Mouse (Mus musculus) forebrain, postnatal 0 days (tissue): ENCODE measurements at regions not wholly inside any gene's neighbourhood (a gene's known extent, or its start where the extent isn't known, plus 50 kb on each side); places are given as distances from the start of the nearest gene placed in this dataset.

Experiments
- ATAC-seq: fragments of 200-750 bp; cut with Nextera tagmentation; 2 replicates; pipeline ENCODE4 v1.8.0; 2017; ENCODE audit warnings: mild to moderate bottlenecking, moderate library complexity
- DNase-seq: peaks from one replicate; pipeline ENCODE4 v3.0.0-alpha.2; 2015
- H3K27ac ChIP-seq: fragments of 300-500 bp; sonication (generic); 2 replicates; pipeline ENCODE4 v1.5.1; 2014; ENCODE audit warnings: low read depth, mild to moderate bottlenecking, antibody characterized with exemption, low read length, moderate library complexity, mixed read lengths
- H3K27me3 ChIP-seq: fragments of 300-500 bp; sonication (generic); 2 replicates; pipeline ENCODE4 v1.6.1; 2014; ENCODE audit warnings: mild to moderate bottlenecking, low read length, mixed read lengths; ENCODE audit not compliant: insufficient read depth
- H3K36me3 ChIP-seq: fragments of 300-500 bp; sonication (generic); 2 replicates; pipeline ENCODE4 v1.6.1; 2014; ENCODE audit warnings: mild to moderate bottlenecking, moderate library complexity; ENCODE audit not compliant: insufficient read depth
- H3K4me1 ChIP-seq: fragments of 300-500 bp; sonication (generic); 2 replicates; pipeline ENCODE4 v1.6.1; 2014; ENCODE audit warnings: antibody characterized with exemption; ENCODE audit not compliant: insufficient read depth
- H3K4me2 ChIP-seq: fragments of 300-500 bp; sonication (generic); 2 replicates; pipeline ENCODE4 v1.6.1; 2014; ENCODE audit warnings: low read depth, mild to moderate bottlenecking, moderate library complexity
- H3K4me3 ChIP-seq: fragments of 300-500 bp; sonication (generic); 2 replicates; pipeline ENCODE4 v1.5.1; 2014; ENCODE audit warnings: low read depth, low read length, mixed read lengths
- H3K9ac ChIP-seq: fragments of 300-500 bp; sonication (generic); 2 replicates; pipeline ENCODE4 v1.6.1; 2014; ENCODE audit warnings: mild to moderate bottlenecking
- H3K9me3 ChIP-seq: fragments of 300-500 bp; sonication (generic); 2 replicates; pipeline ENCODE4 v1.6.1; 2016; ENCODE audit warnings: low read length
- CTCF ChIP-seq: sonication (generic); IDR thresholded peaks from 2 replicates; pipeline ENCODE4 v1.5.1; 2016; ENCODE audit warnings: antibody characterized with exemption, control low read depth, low read depth
- WGBS: fragments of 180-500 bp; shearing (Covaris S2); extraction: QIAGEN DNeasy Blood & Tissue Kit; methylation state at CpG from one replicate; pipeline ENCODE4 v1.1.7; 2014; 5-methylcytosine and 5-hydroxymethylcytosine counted together

DNA sequence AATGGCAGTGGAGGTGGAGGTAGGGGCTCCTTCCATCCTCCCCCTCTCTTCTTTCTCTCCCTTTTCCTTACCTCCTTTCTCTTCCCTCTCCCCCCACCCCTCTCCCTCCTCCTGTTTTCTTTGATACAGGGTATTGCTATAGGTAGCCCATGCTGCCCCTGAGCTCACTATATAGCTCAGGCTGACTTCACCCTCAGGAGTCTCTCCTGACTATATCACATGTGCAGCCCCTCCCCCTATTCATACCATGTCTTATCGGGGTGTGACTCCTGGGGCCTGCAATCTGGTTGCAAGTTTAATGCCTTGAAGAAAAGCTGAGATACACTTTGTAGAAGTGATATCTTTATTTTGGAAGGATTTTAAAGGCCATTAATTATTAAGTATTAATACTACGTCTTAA, 126.4 kb upstream of the Tgfbr2 start:
- Histone ChIP-seq H3K4me3 (no peak overlapping the region), H3K27me3 (no peaks in the 10 kb centered on the region), H3K4me2 (no peak overlapping the region), H3K36me3 (no peaks in the 10 kb centered on the region), H3K4me1 (no peaks in the 10 kb centered on the region), H3K9me3 (no peaks in the 10 kb centered on the region), H3K9ac (no peak overlapping the region), H3K27ac (no peak overlapping the region)
- DNase-seq, result no peak
- TF ChIP-seq CTCF, result no peak
- WGBS, result 89% methylated on average over 2 of the region's 2 CpGs
- no peak for ATAC-seq

DNA sequence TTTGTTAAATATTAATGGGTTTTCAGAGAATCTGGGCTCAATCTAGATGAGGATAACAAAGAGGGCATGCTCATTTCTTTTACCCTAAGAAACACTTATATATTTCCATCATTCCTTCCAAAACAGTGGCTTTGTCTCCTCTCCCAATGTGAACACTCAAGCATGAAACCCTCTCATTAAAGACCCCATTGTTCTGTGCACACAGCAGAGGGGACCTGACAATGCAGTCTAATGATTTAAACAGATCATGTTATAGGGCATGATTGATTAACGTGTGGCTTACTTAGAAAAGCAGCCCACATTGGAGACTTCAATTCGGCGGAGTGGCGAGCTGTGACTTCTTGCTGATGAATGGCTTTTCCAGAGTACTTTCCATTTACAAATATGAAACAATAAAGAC, 123.6 kb upstream of the Tgfbr2 start:
- H3K36me3 ChIP-seq, result no peaks in the 10 kb centered on the region
- H3K27me3 ChIP-seq, result no peaks in the 10 kb centered on the region
- no peaks in the 10 kb centered on the region for H3K4me1 ChIP-seq
- no peak overlapping the region for H3K4me3 ChIP-seq
- no peak overlapping the region for H3K4me2 ChIP-seq
- DNase-seq (no peak), ATAC-seq (no peak)
- no peak overlapping the region for H3K9ac ChIP-seq
- WGBS, result 14% methylated on average over 4 of the region's 4 CpGs
- no peak for TF ChIP-seq CTCF
- no peaks in the 10 kb centered on the region for H3K9me3 ChIP-seq
- H3K27ac ChIP-seq, result no peak overlapping the region

DNA sequence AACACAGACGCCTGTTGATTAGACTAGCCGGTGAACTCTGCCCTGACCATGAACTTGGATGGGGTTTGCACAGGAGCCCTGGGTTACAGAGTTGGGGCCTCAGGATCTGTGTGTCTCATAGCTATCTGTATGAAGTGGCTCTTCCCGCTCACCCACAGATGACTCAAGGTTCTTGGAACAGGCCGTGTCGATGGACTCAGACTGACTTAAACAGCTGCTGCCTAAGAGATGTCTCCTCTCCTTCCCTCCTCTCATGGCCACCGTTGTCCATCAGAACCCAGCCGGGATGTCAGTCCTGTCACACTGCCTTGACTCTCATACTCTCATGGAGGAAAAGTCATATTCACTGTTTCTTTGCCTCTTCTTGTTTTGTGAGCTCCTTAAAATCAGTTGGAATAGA, 121.2 kb upstream of the Tgfbr2 start:
- H3K36me3 ChIP-seq, result no peaks in the 10 kb centered on the region
- H3K9me3 ChIP-seq, result no peaks in the 10 kb centered on the region
- no peaks in the 10 kb centered on the region for H3K27me3 ChIP-seq
- 92% methylated on average over 7 of the region's 7 CpGs for WGBS
- TF ChIP-seq CTCF, result no peak
- ATAC-seq (no peak), DNase-seq (no peak)
- no peak overlapping the region for H3K4me2 ChIP-seq
- H3K27ac ChIP-seq, result no peak overlapping the region
- no peak overlapping the region for H3K4me3 ChIP-seq
- no peak overlapping the region for H3K9ac ChIP-seq
- no peaks in the 10 kb centered on the region for H3K4me1 ChIP-seq

DNA sequence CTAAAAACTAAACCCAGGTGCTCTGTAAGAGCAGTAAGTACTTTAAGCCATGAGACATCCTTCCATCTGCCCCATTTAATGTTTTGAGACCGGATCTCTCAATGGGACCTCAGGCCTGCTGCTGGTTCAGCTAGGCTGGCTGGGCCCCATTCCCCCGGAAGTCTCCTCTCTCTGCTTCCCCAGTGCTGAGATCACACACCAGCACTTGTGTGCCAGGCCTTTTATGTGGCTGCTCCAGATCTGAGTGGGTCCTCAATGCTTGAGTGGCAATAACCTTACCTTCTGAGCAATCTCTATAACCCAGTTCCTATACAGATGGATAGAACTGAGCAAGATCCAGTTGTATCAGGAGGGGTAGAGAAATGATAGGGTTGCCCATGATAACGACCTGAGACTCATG, 118.9 kb upstream of the Tgfbr2 start:
- 85% methylated on average over 3 of the region's 3 CpGs for WGBS
- no peaks in the 10 kb centered on the region for H3K27me3 ChIP-seq
- H3K4me1 ChIP-seq, result no peaks in the 10 kb centered on the region
- no peaks in the 10 kb centered on the region for H3K9me3 ChIP-seq
- H3K36me3 ChIP-seq, result no peaks in the 10 kb centered on the region
- H3K4me3 ChIP-seq, result no peak overlapping the region
- H3K9ac ChIP-seq, result no peak overlapping the region
- H3K4me2 ChIP-seq, result no peak overlapping the region
- ATAC-seq (no peak), DNase-seq (no peak)
- TF ChIP-seq CTCF, result no peak
- H3K27ac ChIP-seq, result no peak overlapping the region

DNA sequence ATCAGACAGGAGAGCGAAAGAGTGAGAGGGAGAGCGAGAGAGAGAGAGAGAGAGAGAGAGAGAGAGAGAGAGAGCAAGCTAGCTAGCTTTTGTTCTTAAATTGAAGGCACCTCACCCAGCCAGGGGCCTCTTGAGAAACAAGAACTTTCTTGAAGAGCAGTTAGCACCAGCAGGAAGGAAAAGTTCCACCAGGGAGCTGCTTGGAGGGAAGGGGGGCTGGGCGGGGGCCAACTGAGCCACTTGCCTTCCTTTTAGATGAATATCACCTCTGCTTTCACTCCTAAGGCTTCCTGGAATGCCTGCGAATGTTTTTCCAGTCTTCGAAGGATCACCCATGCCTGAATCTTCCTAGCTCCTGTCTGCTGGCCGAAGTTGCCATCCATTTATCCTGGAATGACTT, 118.0 kb upstream of the Tgfbr2 start:
- TF ChIP-seq CTCF, result no peak
- Histone ChIP-seq H3K4me2 (no peak overlapping the region), H3K4me1 (no peaks in the 10 kb centered on the region), H3K36me3 (no peaks in the 10 kb centered on the region), H3K4me3 (no peak overlapping the region), H3K27ac (no peak overlapping the region), H3K27me3 (no peaks in the 10 kb centered on the region), H3K9ac (no peak overlapping the region), H3K9me3 (no peaks in the 10 kb centered on the region)
- WGBS, result 79% methylated on average over 6 of the region's 6 CpGs
- no peak for DNase-seq
- ATAC-seq, result no peak

DNA sequence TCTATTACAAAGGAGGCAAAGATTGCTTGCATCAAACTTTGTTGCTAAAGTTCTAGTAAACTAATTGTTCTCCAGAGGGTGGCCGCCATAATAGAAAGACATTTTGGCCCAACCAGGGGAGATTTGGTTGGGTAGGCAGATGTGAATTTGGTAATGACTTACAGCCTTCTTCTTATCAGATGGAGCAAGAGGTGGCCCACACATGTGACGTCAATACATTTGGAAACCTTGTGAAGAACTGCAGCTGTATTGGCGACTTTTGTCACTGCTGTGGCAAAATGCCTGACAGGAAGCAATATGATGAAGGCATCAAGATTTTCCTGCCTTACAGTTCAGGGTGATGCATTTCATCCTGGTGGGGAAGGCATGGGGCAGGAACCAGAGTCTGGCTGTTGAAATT, 116.5 kb upstream of the Tgfbr2 start:
- no peak for ATAC-seq
- 91% methylated on average over 3 of the region's 3 CpGs for WGBS
- no peak overlapping the region for H3K4me2 ChIP-seq
- no peak overlapping the region for H3K4me3 ChIP-seq
- no peaks in the 10 kb centered on the region for H3K27me3 ChIP-seq
- no peaks in the 10 kb centered on the region for H3K9me3 ChIP-seq
- H3K27ac ChIP-seq, result no peak overlapping the region
- DNase-seq, result no peak
- no peaks in the 10 kb centered on the region for H3K4me1 ChIP-seq
- no peak for TF ChIP-seq CTCF
- H3K36me3 ChIP-seq, result no peaks in the 10 kb centered on the region
- H3K9ac ChIP-seq, result no peak overlapping the region

DNA sequence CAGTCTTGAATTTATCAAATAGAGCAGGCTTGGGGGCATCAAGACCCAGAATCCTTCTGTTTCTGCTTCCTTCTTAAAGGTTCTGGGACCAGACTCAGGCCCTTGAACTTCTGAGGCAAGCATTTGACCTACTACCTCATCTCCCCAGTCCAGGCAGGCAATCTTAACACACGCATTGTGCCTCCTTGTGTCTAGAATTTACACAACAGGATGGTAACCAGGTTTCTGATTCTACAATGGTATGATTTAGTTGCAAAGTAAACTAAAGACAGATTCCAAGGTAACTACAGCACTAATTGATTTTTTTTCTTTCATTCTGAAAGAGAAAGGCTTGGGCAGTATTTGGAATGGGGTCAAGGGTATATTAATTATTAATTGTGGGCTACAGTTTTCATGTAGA, 115.7 kb upstream of the Tgfbr2 start:
- TF ChIP-seq CTCF, result no peak
- 90% methylated on average over 1 of the region's 1 CpGs for WGBS
- H3K4me1 ChIP-seq, result no peaks in the 10 kb centered on the region
- no peaks in the 10 kb centered on the region for H3K27me3 ChIP-seq
- H3K4me2 ChIP-seq, result no peak overlapping the region
- H3K9me3 ChIP-seq, result no peaks in the 10 kb centered on the region
- no peak overlapping the region for H3K9ac ChIP-seq
- no peaks in the 10 kb centered on the region for H3K36me3 ChIP-seq
- no peak overlapping the region for H3K4me3 ChIP-seq
- ATAC-seq (no peak), DNase-seq (no peak)
- no peak overlapping the region for H3K27ac ChIP-seq

DNA sequence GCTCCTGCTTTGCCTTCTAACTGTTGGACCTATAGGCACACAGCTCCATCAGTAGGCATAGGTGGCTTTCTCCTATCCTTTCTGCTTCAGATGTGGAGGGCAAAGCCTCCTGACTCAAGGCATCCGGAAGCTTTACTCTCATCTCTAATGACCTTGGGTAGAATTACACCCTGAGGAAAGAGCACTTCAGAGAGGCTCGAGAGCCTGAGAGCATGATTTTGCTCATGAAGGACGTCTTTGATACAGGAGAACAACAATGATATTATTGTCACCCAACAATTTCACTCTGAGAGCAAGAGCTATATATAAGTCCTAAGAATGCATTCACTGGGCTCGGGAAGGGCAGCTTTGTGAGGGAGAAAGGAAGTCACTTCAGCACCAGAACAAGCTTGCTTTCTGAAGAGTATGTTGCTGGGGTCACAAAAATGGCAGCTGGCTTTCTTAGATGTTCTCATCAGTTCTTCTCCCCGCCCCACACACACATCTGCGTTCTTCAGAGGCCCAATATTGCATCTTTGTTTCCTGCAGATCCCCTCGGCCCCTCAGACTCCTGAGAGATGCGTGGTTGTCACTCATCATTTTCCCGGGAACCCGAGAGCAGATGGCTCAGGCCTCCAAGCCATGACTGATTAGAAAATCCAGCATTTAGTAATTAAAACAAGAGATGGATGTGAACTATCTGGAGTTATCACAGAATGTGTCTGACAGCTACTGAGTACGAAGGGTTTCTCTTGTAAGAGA, 110.7 kb upstream of the Tgfbr2 start:
- H3K4me3 ChIP-seq, result no peak overlapping the region
- TF ChIP-seq CTCF, result no peak
- H3K4me1 ChIP-seq, result no peaks in the 10 kb centered on the region
- no peaks in the 10 kb centered on the region for H3K36me3 ChIP-seq
- DNase-seq (no peak), ATAC-seq (no peak)
- no peaks in the 10 kb centered on the region for H3K27me3 ChIP-seq
- no peak overlapping the region for H3K4me2 ChIP-seq
- H3K27ac ChIP-seq, result no peak overlapping the region
- 78% methylated on average over 11 of the region's 11 CpGs for WGBS
- no peak overlapping the region for H3K9ac ChIP-seq
- H3K9me3 ChIP-seq, result no peaks in the 10 kb centered on the region
